Mouse (Mus musculus) CD4-positive, CD25-positive, alpha-beta regulatory T cell, adult 4 months (primary cell): Measurements from ENCODE around the gene Iqsec3. TPM values are rescaled to one million over a fixed set of nuclear protein-coding genes. Genes with fewer than 3 reads are reported as not detected.

Source experiments
- ATAC-seq: one replicate; pipeline ENCODE4 v1.8.0; 2017
- polyA plus RNA-seq, 2 experiments: library from polyadenylated mRNA; unstranded; fragments of 100-300 nt; shearing (Covaris generic); gene quantifications; one replicate each; pipeline ENCODE4 v1.2.1; 2017

Iqsec3 gene
- polyA plus RNA-seq, 2 experiments from 2014 or later, result not detected

DNA sequence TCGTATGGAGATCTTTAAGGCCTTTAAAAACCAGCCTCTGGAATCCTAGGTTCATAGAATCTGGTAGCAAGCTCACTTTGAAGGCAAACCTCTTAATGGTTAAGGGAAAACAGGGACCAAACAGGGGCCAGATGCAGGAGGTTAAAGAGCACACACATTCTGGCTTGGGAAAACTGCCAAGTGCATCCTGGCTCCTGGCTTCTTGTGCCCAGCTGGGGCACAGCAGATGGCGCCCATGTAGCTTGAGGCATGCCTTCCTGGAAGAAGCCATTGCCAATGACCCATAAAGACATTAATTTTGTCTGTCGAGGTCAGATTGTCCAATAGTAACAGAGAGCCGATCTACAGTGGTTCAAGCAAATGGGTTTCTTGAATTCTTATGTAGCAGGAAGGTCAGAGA, 109.5 kb downstream of the Iqsec3 start:
- no peak for ATAC-seq

DNA sequence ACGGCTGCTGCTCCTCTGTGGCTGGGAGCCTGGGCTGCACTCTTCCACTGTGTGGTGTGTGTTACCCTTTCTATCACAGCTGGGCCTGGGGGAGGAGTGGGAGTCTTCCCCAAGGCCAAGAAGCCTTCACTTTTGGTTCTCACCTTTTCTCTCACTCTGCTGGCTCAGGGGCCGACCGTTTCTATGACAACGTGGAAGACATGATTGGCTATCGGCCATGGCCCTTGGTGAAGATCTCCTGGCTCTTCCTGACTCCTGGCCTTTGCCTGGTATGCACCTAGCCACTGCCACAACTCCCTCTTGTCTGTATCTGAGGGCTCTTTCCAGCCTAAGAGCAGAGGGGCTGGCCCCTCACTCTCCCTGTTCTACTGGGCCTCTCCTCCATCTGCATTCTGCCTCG, 110.4 kb downstream of the Iqsec3 start:
- no peak for ATAC-seq

DNA sequence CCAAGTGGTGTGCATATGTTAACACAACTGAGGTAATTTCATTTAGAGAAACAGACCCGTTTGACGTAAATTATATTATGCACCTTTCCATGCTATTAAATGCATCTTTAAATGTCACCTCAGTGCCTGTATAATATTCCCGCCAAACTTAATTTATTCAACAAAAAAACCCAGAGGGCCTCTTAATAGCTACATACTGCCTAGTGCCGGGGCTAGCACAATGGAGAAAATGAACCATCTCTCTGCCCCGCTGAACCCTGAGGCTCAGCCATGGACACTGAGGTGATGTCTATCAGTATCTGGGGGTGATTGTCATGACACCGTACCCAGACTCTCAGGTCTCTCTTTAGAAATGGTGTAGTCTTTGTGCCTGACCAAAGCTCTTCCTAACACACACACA, 116.2 kb downstream of the Iqsec3 start:
- ATAC-seq, result no peak

DNA sequence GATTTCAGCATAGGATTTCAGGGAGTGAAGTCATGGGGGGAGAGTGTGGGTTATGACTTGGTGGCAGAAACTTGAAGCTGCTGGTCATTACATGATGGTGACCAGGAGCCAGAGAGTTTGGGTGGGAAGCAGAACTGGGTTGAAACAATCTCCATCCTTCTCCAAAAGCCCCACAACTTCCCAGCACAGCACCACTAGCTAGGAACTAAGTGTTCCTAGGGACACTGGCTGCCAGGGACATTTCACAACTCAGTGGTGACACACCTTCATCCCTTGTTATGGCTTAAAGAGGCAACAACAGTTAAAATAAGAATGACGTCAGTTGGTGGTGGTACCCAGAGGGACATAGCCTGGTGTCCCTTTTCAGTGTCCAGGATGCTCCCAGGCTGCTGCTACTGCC, 117.4 kb downstream of the Iqsec3 start:
- no peak for ATAC-seq

DNA sequence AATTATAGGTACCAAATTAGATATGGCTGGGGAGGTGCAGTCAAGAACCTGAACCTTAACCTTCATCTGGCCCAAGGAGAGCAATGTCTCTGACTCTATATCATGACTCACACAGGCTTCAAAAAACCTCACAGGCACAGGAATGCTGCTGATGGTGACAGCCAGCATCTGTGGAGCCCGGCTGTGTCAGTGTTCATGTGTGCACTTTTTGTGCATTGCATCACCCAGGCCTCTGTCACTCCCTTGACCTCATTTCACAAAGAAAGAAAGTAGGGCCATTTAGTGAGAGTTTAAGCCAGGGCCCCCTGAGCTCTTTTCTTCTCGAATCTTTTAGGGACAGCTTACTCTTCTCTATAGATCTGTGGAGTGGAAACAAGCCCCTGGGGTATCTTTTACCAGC, 121.2 kb downstream of the Iqsec3 start:
- ATAC-seq, result no peak

DNA sequence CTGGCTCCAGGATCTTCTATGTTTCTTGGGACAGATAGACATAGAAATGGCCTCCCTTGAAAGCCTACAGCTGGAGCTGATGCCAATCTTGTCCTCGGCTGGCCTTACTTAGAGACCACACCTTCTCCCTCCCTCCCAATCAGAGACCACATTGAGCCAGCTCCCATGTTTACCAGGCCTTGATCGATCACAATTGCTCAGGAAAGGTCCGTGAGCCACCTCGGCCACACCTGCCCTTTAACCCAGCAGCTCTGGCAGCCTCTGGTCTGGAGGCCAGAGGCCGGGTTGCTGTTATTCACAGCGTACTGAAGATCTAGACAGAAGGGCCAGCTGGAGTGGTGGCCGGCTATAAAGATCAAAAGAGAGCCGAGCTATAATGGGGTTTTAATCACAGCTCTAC, 127.0 kb downstream of the Iqsec3 start:
- ATAC-seq, result no peak

DNA sequence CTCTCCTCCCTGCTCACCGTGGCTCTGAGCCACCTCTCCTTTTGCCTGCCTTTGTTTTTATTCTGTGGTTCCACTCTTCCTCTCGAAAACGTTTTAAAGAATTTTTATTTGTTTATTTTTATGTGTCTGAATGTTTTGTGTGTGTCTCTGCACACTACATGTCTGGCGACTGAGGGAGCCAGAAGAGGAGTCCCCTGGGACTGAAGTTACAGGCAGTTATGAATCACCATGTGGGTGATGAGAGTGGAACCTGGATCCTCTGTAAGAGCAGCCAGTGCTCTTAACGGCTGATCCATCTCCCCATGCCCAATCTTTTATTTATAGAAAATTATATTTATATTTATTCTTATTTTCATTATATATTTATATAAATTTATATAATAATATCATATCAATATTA, 129.1 kb downstream of the Iqsec3 start:
- no peak for ATAC-seq

DNA sequence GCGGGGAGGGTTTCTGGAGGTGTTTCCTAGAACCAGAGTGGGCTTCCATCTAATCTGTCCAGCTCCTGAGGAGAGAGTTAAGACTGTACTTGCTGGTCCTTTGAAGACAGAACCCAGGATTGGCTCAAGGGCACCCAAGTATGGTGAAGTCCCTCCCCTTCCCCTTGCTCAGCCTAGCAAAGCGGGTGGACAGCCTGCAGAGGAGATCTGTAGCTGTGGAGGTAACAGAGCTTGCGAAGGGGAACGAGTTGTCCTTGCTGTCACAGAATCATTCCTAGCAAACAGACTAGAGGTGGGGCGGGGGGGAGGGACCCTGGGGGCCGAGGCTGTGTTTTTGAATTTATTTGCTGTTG, 129.7 kb downstream of the Iqsec3 start:
- no peak for ATAC-seq

DNA sequence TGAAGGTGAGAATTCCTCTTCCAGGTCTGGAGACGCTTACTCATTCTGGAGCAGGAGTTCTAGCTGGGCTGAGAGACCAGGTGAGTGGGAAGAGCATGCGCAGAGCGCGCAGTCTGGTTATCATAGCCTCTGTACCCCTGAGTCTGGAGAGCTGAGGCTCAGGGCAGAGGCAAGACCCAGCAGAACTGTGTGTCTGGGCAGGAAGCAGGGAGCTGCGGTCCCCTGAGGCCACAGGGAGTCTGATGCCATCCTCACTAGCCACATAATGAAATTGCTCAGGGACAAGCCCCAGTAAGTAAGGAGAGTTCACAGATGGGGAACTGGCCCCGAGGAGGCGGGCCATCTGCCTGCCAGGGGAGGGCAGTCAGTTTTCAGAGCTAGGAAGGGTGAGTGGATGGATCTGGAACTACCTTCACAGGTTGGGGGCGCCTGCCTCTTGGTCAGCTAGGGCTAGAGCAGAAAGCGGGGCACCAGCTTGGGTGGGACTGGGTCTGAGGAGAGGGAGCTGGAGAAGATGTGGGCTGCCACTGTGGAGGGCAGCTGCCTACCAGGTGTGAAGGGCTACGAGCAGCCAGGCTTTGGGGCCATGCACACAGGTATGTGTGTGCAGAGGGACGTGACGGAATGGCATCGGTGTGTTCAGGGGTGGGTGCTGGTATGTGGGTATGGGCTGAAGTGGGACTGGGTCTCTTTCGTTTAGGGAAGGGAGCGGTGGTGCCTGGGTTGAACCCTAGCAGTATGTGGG, 130.3 kb downstream of the Iqsec3 start, which contains the start of gene Slc6a12:
Gene Slc6a12, plus strand, starts transcription at position 51 of the 745 bp plus-strand sequence.
- no peak for ATAC-seq

DNA sequence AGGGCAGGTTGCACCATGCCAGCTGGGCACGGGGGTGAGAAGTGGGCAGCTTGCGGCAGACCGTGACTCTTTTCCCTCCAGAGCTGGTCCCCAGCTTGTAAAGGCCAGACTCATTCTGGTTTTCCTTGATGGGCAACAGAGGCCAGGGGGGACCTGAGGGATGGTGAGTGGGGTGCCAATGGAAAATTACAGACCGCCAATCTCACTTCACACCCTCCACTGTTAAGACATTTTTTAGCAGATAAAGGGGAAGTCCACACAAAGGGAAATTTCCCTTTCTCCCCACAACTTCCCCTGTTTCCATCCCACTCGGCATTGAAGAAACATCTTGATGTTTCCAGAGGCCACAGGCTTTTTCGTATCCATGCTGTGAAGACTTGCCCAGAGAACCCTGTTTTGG, 131.8 kb downstream of the Iqsec3 start:
- ATAC-seq, result no peak

DNA sequence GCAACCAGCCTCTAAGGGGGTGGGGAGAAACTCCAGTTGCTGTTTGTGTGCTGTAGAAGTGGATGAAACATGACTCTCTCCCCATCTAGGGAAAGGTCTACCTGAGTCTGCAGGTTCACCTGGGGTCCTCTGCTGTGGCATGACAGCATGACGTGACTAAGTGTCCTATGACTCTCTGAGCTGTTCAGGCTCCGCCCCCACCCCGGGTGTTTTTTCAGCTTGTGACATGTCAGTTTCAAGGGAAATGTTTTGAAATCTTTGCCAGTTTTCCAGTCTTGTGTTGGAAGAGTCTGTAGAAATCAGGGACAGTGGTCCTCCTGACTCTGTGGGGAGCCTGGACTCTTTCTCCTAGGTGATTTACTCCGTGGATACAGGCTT, 135.0 kb downstream of the Iqsec3 start:
- ATAC-seq, result no peak

DNA sequence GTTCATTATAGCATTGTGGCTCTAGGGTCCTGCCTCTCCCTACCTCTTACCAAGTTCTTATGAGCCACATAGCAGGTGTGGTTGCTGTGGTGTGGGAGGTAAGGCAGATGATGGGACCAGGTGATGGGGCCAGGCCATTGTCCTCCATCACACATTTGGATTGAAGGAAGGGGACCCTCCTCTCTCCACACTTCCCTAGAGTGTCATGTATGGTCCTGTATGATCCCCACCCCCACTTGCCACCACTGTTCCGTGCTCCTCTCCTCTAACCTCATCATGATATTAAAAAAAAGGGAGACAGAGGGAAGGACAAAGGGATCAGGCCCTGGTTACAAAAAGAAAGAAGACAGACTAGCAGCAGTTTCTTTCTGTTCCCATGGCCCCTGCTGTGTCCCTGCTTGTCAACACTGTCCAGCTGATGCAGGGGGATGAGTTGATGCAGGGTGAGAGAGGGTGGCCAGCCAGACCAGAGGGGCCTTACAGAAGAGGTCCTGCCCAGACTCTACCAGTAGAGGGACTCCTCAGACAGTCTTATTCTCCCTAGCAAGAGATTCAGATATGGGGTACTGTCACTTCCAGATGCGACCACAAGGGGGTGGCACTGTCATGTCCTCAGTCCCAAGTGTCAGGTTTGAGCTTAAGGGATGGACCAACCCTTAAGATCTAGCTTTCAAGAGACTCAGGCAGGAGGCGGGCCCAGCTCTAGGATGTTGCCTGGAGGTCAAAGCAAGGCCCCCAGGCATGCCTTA, 135.5 kb downstream of the Iqsec3 start:
- ATAC-seq, result peak; percentile 86

DNA sequence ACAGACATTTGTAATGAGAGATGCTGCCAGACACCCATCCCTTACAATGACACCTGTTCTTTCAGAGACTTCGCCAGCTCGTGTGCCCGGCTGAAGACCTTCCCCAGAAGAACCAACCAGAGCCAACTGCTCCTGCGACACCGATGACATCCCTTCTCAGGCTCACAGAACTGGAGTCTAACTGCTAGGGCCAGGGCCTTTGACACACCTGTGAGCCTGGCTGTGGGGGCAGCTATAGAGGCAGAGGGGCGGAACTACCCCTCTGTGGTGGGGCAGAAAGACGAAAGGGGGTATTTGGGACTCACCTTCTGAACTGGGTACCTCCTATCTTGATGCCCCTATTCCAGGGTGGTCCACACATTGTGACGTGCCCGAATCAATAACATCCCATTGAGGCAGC, 136.2 kb downstream of the Iqsec3 start:
- no peak for ATAC-seq

DNA sequence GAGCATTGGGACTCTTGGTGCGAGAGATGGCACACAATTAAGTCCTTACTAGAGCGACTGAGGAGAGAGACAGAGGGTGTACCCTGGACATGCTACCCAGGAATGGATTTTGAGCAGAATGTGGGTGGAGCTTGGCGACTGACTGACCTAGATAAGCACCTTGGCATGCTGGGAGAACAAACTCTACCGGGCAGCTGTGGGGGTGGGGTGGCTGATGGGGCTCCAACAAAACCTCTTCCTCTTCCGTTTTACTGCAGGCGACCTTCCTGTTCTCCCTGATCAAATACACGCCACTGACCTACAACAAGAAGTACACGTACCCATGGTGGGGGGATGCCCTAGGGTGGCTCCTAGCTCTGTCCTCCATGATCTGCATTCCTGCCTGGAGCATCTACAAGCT, 136.9 kb downstream of the Iqsec3 start:
- ATAC-seq, result no peak

DNA sequence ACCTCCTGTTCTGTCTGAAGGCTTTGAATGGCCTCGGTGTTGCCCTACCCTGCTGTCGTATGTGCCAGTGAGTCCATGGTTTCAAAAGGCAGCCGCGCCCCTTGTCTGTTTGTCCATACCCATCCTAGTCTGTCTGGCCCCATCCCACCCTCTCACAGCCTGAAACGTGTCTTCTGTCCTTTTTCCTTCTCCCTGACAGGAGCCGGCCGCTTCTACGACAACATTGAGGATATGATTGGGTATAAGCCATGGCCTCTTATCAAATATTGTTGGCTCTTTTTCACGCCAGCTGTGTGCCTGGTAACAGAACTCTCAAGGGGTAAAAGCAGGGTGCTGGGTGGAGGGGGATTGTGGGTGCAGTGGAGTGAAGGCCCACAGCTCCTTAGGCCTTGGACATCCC, 137.6 kb downstream of the Iqsec3 start:
- no peak for ATAC-seq

DNA sequence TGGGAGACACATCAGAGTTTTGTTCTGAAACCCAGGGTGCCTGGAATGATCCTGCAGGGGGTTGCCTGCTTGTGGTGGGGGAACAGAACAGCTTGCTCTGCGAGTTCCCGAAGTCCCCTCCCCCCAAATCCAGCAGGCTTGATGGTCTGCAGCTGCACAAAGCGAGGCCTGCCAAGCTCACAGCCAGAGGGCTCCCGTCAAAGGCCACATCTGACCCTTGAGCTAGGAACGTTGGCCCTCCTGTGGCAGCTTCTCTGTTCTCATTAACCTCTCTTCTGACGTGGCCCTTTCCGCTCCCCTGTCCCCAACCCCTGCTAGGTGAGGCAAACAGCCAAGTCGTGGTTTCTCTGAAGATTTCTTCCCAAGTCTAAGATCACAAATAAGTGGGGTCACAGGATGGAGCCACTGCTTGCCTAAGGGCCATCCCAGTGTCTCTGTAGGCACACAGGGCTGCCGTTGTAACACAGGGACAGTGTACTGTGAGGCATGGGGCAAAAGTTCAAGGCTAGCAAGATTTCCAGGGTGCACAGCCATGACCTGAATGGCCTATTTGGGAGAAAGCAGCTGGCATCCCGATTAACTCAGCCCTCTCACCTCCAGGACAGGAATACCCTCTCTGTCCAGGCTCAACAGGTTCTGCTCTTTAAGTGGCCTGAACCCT, 143.5 kb downstream of the Iqsec3 start:
- no peak for ATAC-seq

DNA sequence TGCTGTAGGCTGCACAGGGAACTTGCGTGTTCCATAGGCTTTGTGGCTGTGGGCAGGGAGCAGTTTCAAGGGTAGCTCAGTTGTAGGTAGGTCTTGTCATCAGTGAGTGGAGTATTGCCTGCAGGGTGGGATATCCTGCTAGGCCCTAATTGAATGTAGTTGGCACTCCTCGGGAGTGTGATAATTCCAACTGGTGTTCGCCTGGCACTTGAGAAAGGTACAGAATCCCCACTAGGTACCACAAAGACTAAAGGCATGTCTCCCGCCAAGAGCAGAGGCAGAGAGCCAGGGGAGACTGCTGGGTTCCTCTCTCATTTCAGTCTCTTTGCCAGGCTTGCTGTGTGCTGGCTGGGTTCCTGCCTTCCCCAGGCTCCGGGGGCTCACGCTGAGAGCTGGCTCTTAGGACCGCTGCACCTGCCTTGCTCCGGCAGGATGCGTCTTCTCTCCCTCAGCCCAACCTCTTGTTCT, 145.0 kb downstream of the Iqsec3 start:
- ATAC-seq, result no peak

DNA sequence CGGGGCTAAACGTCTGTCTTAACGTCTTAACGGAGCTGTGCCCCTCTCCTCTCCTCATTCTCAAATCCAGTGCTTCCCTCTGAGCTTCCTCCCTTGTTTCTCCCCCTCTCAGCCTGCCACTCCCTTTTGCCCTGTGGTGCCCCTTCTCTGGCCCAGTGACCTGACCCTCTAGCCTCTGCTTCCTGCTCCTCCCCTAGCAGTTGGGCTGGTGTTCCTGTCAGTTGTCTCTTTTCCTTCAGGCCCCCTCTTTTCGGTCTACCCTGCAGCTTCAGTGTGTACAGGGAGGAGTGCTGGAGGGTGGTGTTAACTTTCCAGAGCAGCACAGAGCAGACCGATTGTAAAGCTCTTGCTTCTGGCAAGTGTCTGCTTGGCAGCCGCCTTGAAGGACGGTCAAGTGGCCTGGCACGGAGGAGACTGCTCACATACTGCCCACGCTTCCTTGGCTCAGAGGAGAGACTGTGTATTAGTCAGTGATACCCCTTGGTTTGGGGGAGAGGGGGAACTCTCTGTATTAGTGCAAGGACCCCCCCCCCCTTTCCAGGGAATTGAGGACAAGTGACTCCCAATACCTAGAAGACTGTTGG, 146.9 kb downstream of the Iqsec3 start:
- ATAC-seq, result no peak

DNA sequence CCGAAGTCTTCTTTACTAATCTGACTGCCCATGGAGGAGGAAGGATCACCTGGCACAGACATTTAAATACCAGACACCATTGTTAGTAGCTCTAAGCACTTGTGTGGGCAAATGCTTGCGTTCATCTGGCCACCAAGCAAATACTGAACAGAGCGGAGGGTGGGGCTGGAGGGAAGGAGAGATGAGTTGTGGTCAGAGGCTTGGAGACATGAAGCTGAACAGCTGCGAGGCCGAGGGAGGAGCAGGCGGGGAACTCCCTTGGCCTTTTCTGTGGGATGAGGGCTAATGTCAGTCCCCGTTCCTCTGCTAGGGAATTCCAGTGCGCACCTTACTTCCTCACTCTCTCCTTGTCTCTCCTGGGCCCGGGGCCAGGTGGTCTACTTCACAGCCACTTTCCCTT, 147.7 kb downstream of the Iqsec3 start:
- ATAC-seq, result no peak

DNA sequence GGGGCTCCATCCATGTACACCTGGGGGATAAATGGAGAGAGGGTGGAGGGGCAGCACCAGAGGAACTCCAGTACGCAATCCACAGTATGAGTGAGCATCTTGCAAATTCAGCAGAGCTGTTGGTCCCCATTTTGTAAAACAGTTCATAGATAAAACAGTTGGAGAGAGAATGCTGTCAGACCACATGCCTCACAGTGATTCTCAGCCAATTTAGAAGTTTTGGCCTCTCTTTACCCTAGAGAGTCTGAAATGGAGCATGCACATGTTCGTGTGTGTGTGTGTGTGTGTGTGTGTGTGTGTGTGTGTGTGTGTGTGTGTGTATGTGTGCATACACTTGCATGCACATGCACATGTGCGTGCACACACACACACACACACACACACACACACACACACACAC, 148.2 kb downstream of the Iqsec3 start:
- ATAC-seq, result no peak
